Mouse (Mus musculus) embryo, embryonic 9.5 days (tissue): ENCODE results near the gene Yif1b.
"Not testable (repeated sequence)": the region's sequence is repeated elsewhere in the genome, so short reads cannot be mapped to it uniquely, and the experiment has no call there.

Source experiments
- DNase-seq: peaks from one replicate; pipeline ENCODE4 v3.0.0-alpha.2; 2017; ENCODE audit errors: extremely low spot score

Gene Yif1b

DNA sequence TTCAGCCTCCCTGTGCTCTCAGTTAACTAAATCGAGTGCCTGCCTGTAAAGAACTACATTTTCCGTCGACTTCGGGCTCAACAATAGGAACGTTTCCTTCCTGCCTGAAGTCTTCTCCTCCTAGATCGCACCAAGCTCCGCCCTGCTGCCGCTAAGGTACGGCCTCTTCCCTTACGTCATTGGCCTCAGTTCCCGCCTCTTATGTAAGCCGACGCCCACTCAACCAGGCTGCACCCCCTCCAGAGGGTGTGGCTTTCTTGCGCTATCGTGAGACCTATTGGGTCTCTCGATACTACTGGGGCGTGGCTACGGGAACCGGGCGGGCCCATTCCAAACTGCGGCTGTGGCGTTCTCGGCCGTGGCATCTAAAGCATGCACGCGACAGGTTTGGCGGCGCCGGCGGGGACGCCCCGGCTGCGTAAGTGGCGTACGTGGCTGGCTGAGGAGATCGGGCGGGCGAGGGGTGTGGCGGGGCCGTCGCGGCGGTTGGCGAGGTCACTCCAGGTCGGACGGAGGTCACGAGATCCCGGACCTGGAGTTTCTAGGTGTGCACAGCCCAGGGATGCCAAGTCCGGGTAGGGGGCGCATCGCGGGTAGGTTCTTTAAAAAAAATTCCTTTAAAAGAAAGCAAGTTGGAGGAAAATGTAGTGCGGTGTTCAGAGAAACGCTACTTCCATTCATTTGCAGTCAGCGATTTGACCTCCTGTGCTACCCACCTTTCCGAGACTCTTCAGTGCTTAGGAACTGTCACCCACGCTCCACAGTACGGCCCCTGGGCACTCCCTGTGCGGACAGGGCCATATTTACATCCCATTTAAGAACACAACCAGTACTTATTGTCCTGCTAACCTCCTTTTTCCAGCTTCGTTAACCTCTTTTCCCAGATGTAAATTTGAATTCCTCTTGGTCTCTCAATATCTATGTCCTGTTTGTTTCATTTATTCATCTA, at the start of gene Yif1b:
Yif1b (plus strand) TSS at position 311 of the 949 bp plus-strand sequence.
- peak; percentile 99 for DNase-seq

DNA sequence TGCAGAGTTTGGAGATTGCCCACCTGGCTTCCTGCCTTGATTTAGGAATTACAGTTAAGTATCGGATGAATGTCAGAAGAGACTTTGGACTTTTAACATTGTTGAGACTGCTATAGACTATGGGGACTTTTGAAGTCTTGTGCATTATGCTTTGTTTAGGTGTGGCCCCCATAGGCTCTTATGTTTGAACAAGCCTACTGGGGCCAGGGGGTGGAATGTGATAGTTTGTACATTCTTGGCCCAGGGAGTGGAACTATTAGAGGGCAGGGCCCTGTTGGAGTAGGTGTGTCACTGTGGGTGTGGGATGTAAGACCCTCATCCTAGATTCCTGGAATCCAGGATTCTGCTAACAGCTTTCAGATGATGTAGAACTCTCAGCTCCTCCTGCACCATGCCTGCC, 43.9 kb upstream of the Yif1b start:
- not testable (repeated sequence) for DNase-seq

DNA sequence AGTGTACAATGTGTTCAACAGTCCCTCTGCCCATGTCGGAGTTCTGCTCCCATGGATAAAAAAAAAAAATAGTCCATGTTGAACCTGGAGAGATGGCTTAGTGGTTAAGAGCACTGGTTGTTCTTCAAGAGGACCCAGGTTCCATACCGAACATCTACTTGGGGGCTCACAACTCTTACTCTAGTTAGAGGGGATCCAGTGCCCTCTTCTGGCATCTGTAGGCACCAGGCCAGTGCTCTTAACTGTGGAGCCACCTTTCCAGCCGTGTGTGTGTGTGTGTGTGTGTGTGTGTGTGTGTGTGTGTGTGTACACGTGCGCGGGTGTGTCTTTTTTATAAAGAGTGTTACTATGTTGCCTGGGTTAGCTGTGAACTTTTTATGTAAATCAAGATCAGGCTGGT, 35.6 kb upstream of the Yif1b start:
- no peak for DNase-seq

DNA sequence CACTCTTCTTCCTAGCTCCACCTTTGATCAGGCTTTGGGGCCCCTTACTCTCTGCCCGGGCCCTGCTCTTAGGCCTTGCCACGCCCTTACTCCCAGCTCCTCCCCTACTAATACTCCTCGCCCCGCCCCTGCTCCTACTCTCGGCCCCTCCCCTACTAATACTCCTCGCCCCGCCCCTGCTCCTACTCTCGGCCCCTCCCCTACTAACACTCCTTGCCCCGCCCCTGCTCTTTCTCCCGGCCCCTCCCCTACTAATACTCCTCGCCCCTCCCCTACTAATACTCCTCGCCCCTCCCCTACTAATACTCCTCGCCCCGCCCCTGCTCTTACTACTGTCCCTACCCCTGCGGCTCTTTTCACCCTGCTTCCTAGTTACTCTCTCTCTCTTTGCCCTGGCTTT, 27.1 kb upstream of the Yif1b start:
- DNase-seq, result not testable (repeated sequence)

DNA sequence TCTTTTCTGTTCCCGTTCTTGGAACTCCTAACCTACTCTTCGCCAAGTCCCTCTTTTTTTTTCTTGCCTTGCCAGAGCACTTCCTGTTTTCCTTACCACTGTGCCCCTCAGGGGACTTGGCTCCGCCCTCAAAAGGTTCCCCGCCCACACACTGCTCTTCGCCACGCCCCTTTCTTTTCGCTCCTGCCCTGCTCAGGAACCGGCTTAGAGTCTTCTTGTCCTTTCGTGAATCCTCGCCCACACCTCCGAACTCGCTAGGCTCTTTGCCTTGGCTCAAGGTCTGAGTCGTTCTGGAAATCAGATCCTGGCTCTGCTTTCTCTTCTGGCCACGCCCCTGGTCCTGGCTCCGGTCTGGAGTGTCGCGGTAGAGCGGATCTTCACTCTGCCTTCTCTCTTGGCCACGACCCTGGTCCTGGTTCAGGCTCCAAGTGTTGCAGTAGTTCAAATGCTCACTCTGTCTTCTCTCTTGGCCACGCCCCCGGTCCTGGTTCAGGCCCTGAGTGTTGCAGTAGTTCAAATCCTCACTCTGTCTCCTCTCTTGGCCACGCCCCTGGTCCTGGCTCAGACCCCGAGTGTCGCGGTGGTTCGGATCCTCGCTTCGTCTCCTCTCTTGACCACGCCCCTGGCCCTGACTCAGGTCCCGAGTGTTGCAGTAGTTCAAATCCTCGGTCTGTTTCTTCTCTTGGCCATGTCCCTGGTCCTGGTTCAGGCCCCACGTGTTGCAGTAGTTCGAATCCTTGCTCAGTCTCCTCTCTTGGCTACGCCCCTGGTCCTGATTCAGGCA, 26.5 kb upstream of the Yif1b start:
- DNase-seq, result peak; percentile 87

- peak; percentile 35 for DNase-seq
Observed at GRCm38 (mm10) chr7:29212199-29212765, 25.8 kb upstream of the Yif1b start.

- DNase-seq, result not testable (repeated sequence)
Observed at GRCm38 (mm10) chr7:29212775-29213560, 25.2 kb upstream of the Yif1b start.

- DNase-seq, result peak; percentile 85
Observed at GRCm38 (mm10) chr7:29213675-29214082, 24.4 kb upstream of the Yif1b start, which contains the start of gene Catsperg1. Gene Catsperg1, minus strand, starts transcription at chr7:29214035.

DNA sequence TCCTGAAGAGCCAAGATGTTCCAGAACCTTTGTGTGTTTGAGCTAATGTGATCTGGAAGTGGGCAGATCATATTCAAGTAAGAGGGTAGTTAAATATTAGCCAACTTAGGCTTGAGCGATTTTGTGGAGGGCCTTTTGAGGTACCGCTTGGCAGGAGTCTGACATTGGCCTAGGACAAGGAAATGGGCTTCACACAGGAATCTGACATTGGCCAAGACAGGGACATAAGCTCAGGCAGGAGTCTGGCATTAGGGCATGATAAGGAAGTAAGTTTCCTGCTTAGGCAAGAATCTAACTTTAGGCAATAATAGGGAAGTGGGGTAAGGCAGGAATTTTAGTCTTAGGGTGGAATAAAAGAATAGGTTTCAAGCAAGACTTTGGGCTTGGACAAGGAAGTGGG, 23.9 kb upstream of the Yif1b start:
- DNase-seq, result no peak

DNA sequence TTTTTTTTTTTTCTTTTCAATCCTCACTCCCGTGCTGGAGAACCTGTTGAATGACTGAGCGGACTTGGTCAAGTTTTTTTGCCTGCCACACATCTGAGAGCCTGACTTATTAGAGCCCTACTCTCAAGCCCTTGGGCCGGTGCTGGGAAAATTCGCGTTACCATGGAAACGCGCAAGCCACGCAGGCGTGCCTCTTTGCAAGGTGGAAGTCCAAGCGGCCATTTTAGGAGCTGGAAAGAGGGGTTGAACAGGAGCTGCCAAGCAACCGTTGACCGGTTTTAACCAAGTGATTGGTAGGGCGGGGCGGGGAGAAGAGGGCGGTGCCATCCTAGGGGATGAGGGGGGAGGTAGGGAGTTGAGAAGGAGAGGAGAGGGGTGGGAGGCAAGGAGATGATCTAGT, 23.3 kb upstream of the Yif1b start:
- no peak for DNase-seq

- DNase-seq, result no peak
Observed at GRCm38 (mm10) chr7:29224756-29225394, 13.3 kb upstream of the Yif1b start.

GRCm38 (mm10) chr7:29225520-29225919, 12.6 kb upstream of the Yif1b start:
- no peak for DNase-seq

DNA sequence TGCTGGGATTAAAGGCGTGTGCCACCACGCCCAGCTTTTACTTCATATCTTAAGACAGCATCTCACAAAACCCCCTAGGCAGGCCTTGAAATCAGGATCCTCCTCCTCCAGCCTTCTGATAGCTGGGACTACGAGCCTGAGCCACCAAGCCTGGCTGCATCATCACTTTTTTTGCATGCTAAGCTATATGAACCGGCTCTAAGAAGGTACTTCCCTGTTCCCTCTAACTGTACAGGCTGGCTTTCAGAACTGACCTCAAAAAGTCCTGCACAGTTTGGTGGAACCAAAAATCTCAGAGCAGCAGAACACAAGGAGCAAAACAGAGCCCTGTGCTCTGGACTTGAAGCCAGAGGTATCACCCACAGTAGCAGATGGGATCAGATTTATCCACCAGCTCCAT, 9.9 kb upstream of the Yif1b start:
- DNase-seq, result no peak

- DNase-seq, result no peak
Observed at GRCm38 (mm10) chr7:29230560-29230959, 7.6 kb upstream of the Yif1b start.

DNA sequence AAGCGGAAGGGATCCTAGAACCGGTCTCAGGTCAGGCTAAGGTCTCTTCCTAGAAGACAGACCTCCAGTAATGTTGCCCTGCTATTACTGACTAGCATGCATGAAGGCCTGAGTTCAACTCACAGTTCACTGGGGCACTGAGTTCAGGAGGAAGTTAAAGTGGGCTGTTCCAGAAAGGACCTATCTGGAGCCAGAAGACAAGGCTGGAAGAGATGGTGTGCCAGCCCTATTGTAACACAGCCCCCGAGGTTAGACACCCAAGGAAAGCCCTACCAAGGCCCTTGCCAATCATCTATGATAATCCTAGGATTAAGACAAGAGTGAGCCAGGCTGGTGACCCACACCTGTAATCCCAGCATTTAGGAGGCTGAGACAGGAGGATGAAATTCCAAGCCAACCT, 6.6 kb upstream of the Yif1b start:
- DNase-seq, result no peak

GRCm38 (mm10) chr7:29232247-29233013, 5.7 kb upstream of the Yif1b start, which contains the start of gene Kcnk6:
Gene Kcnk6, minus strand, starts transcription at chr7:29232515.
- no peak for DNase-seq

DNA sequence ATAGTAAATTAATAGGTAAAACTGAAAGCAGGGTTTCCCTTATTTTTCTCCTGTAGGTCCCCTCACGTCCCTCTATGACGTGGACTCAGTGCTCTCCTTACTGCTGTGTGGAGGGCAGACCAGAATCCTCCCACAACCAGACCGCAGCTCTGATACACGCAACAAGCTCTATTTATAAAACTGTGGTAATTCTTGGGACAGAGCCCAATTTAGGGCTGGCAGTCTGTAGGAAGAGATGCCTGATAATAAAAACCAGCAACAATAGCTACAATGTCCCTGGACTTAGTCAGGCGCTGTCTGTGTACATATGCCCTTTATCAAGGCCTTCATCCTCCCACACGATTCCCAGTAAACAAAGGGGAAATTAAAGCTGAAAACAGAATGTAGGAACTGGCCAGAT, 4.4 kb upstream of the Yif1b start:
- DNase-seq, result no peak

- no peak for DNase-seq
Observed at GRCm38 (mm10) chr7:29234661-29235060, 3.5 kb upstream of the Yif1b start.

DNA sequence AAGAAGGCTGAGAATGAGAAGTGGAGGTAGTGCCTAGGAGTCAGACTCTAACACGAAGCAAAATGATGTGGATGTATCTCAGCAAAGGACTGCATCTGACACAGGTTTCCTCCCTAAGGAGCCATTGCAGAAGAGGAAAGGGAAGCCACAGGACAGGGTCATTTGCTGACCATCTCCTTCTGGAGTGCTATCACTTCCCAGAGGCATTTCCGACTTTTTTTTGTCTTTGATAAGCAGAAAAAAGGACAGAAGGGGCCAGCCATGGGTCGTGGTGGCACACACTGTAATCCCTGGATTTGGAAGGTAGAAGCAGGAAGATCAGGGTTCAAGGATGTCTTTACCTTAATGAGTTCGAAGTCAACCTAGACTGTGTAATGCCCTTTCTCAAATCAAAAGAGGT, 1.5 kb upstream of the Yif1b start:
- DNase-seq, result no peak

- DNase-seq, result not testable (repeated sequence)
Observed at GRCm38 (mm10) chr7:29237596-29237995, 533 bp upstream of the Yif1b start.
